Mouse (Mus musculus): ENCODE data around the gene Akap7.

The Akap7 gene

GRCm38 (mm10) chr10:25307770-25308169 is at the start of gene Akap7:
Gene Akap7 (minus strand): TSS chr10:25307870.
- DNase-seq (ENCODE audit: low spot score) = no peak

DNA sequence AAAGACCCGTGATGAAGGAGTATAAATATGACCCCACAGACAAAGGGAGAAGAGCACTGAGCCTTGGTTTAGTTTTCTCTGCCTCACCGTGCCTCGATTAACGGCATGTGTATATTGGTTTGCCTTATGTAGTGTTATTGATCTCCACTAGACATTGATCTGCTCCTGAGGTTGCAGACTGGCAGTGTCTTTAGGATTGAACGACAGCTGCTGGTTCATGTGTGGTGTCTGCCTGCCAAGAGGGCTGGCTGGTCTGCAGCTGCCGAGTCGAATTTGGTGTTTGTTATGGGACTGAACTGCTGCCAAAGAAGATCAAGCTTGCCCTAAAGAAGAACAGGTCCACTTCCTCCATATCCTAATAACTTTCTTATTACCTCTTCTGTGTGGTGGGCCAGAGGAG is 46.7 kb upstream of the Akap7 start:
- no peak for DNase-seq (ENCODE audit: low spot score)

DNA sequence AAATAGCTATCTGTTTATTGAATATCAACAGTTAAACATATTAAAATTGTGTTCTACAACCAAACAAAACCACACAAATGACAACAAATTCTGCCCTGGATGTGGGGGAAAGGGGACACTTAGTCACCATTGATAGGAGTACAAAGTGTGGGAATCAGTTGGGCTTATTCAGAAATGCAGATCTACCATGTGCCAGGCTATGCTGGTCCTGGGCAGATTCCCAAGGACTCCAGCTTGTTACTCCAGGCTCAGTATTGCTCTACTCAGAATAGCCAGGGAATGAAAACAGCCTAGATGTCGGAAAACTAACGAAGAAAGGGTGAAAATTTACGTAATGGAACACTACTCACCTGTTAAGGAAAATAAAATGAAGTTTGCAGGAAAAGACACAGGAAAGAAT is 46.3 kb upstream of the Akap7 start:
- no peak for DNase-seq (ENCODE audit: low spot score)

DNA sequence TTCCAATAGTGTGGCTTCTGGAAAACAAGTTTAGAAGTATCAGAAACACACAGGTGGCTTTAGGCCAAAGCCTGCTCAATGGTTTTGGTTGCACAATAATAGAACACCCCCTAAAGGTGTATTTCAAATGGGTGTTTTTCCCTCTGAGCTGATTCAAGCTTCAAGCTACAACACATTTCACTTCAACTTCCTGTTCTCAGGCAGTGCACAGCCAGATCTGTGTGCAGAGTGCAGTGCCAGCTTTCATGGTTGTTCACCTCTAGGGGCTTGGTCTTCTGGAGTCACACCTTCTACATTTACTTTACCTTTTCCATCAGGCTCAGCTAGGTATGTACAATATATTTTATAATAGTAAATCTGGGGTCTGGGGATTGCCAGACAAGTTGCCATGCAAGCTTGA is 35.1 kb upstream of the Akap7 start:
- DNase-seq (ENCODE audit: low spot score) = no peak

DNA sequence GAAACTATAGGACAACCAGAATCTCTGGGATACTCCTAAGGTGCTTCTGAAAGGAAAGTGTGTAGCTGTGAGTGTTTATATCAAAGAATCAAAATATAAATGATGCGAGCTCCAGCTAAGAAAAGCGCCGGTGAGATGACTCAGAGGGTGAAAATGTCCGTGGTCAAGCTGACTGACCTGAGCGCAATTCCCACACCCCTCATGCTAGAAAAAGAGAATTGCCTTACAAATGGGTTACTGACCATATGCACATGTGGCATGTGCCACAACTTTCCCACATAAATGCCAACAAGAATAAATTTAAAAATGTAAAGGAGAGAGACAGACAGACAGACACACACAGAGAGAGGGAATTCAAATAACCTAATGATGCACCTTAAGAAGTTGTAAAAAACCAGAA is 33.0 kb upstream of the Akap7 start:
- no peak for DNase-seq (ENCODE audit: low spot score)

DNA sequence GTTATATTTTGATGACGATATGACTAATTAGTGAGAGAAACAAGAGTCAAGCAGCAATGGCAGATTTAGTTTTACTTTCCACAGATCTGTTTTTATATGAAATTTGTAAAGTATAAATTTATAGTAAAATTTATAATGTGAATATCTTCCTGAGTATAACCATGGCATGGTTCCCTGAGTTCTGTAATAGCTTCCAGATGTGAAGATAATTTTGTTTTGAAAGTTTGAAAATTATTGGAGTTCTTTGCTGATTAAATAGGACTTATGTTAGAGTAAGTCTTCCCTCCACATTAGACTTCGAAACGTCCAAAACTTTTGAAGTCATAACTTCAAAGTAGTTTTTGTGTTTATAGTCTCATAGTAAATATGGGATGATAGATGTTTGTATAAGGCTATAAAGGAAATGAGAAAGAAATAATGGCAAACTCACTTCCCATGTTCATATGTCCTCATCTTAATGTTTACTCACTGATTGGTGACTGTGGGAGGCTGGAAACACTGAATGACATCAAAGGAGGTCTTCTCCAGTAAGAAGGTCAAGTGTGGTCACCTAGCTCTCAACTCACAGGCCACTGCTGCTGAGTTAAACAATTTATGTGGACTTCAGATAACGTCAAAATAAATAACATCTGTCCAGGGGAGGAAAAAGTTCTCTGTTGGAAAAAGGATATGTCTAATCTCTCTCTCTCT is 25.9 kb upstream of the Akap7 start:
- no peak for DNase-seq (ENCODE audit: low spot score)

GRCm38 (mm10) chr10:25331321-25332049 is 23.8 kb upstream of the Akap7 start:
- DNase-seq (ENCODE audit: low spot score) = no peak

GRCm38 (mm10) chr10:25330094-25330493 is 22.4 kb upstream of the Akap7 start:
- DNase-seq (ENCODE audit: low spot score) = no peak

- no peak for DNase-seq (ENCODE audit: low spot score)
These were observed 19.8 kb upstream of the Akap7 start for GRCm38 (mm10) chr10:25327511-25327910.

- DNase-seq (ENCODE audit: low spot score) = no peak
These were observed 18.0 kb upstream of the Akap7 start for GRCm38 (mm10) chr10:25325690-25326089.

GRCm38 (mm10) chr10:25321198-25321597 is 13.5 kb upstream of the Akap7 start:
- no peak for DNase-seq (ENCODE audit: low spot score)

- DNase-seq (ENCODE audit: low spot score) = no peak
These were observed 11.9 kb upstream of the Akap7 start for GRCm38 (mm10) chr10:25319531-25319930.

- DNase-seq (ENCODE audit: low spot score) = no peak
These were observed 10.7 kb upstream of the Akap7 start for GRCm38 (mm10) chr10:25318405-25318804.

DNA sequence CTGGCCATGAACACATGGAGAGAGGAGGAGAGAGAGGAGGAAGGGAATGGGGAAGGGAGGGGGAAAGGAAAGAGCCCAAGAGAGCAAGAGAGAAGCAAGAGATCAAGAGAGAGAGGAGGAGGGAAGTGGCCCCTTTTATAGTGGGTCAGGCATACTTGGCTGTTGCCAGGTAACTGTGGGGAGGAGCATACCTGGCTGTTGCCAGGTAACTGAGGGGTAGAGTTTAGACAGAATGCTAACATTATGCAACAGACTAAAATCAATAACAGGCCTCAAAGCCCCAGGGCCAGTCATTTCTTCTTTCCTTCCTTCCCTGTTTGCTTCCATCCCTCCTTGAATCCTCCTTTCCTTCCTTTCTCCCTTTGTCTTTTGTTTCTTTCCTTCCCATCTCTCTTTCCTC is 10.0 kb upstream of the Akap7 start:
- no peak for DNase-seq (ENCODE audit: low spot score)

GRCm38 (mm10) chr10:25313856-25314584 is 6.3 kb upstream of the Akap7 start:
- DNase-seq (ENCODE audit: low spot score) = no peak

GRCm38 (mm10) chr10:25311554-25312212 is 4.0 kb upstream of the Akap7 start:
- no peak for DNase-seq (ENCODE audit: low spot score)

- no peak for DNase-seq (ENCODE audit: low spot score)
These were observed 3.1 kb upstream of the Akap7 start for GRCm38 (mm10) chr10:25310736-25311135.

GRCm38 (mm10) chr10:25309996-25310395 is 2.3 kb upstream of the Akap7 start:
- DNase-seq (ENCODE audit: low spot score) = no peak

DNA sequence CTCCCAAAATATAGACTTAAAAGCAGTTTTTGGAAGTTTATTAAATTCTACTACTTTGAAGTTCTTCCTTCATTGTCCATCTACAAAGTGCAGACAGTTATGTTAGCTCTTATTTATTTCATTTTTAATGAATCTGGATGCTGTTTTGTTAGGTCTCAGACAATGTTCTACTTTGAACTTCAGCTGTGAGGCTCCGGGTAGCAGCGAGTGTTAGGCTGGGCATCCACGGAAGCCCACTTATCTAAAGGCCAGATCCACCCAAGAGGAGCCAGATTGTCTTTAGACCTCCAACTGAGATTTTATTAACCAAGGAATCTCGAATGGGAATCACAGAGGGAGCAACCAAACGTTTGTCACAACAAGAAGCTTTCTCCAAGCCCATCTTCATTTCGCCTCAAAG is 2.5 kb downstream of the Akap7 start:
- no peak for DNase-seq (ENCODE audit: low spot score)

- no peak for DNase-seq (ENCODE audit: low spot score)
These were observed 3.1 kb downstream of the Akap7 start for GRCm38 (mm10) chr10:25304608-25305007.

DNA sequence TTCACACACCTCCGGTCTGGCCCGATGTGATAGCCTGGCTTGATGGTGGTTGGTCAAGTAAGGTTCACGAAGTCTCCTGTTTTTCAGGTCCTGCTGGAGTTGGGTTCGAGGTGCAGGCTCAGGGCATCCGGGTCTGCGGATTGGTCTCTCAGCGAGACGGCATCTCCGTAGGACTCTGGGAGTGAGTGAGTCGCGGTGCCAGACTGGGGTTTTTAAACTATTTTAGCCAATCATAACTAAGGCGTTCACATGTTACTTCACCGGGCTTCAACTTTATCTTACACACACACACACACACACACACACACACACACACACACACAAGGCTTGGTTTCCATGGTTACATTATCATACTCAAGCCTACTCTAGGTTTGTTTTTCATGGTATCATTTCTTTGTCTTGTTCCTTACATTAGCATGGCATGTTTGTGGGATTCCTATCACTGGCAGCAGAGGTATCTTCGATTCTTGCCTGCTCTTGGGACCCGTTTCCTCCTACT is 8.6 kb downstream of the Akap7 start:
- peak; percentile 78 for DNase-seq (ENCODE audit: low spot score)

- peak; percentile 59 for DNase-seq (ENCODE audit: low spot score)
These were observed 9.4 kb downstream of the Akap7 start for GRCm38 (mm10) chr10:25298264-25298671.

Measured in c-Kit-positive CD71-positive TER-119-positive erythroid progenitor cells, embryonic 14.5 days (primary cell).